Mouse (Mus musculus): Measurements from ENCODE around the gene Ndufs2. TPM values are rescaled to one million over a fixed set of nuclear protein-coding genes. Genes with fewer than 3 reads are reported as not detected.
A peak's percentile ranks its signal among the peaks of the same experiment; 100 is the strongest.

Gene Ndufs2
- total and polyA plus RNA-seq, 2 experiments from 2014 or later = 203 to 219 TPM

- WGBS = 90% methylated on average over 24 of the region's 24 CpGs
- Histone ChIP-seq H3K4me2 (ENCODE audit: low read depth) (no peak overlapping the region), H3K9ac (no peak overlapping the region), H3K4me3 (ENCODE audit: low read depth, low read length) (no peak overlapping the region), H3K27ac (ENCODE audit: low read depth, low read length) (no peak overlapping the region), H3K27me3 (ENCODE audit: insufficient read depth, low read length) (no peaks in the 10 kb centered on the region), H3K4me1 (ENCODE audit: insufficient read depth) (0 out of 2 replicates have a peak, but pooled peaks cover 6% of the 10 kb centered on the region), H3K36me3 (ENCODE audit: insufficient read depth) (0 out of 2 replicates have a peak, but pooled peaks cover 6% of the 10 kb centered on the region), H3K9me3 (ENCODE audit: low read length) (no peaks in the 10 kb centered on the region)
- ATAC-seq (no peak), DNase-seq (no peak)
- no peak for TF ChIP-seq CTCF (IDR thresholded peaks at IDR 0.05; ENCODE audit: low read depth)
These were observed 5.1 kb upstream of the Ndufs2 start for GRCm38 (mm10) chr1:171256095-171256818.

GRCm38 (mm10) chr1:171252415-171252814 is 1.2 kb upstream of the Ndufs2 start:
- Histone ChIP-seq H3K36me3 (ENCODE audit: insufficient read depth) (no peaks in the 10 kb centered on the region), H3K9ac (no peak overlapping the region), H3K27ac (ENCODE audit: low read depth, low read length) (no peak overlapping the region), H3K9me3 (ENCODE audit: low read length) (no peaks in the 10 kb centered on the region), H3K4me2 (ENCODE audit: low read depth) (peak overlapping the region; percentile 53; the same call in 1 of the 2 replicates), H3K4me1 (ENCODE audit: insufficient read depth) (peaks cover 15% of the 10 kb centered on the region; the same call in 1 of the 2 replicates), H3K27me3 (ENCODE audit: insufficient read depth, low read length) (no peaks in the 10 kb centered on the region), H3K4me3 (ENCODE audit: low read depth, low read length) (no peak overlapping the region)
- TF ChIP-seq CTCF (IDR thresholded peaks at IDR 0.05; ENCODE audit: low read depth) = no peak
- ATAC-seq (no peak), DNase-seq (no peak)
- WGBS = 52% methylated on average over 17 of the region's 17 CpGs

DNA sequence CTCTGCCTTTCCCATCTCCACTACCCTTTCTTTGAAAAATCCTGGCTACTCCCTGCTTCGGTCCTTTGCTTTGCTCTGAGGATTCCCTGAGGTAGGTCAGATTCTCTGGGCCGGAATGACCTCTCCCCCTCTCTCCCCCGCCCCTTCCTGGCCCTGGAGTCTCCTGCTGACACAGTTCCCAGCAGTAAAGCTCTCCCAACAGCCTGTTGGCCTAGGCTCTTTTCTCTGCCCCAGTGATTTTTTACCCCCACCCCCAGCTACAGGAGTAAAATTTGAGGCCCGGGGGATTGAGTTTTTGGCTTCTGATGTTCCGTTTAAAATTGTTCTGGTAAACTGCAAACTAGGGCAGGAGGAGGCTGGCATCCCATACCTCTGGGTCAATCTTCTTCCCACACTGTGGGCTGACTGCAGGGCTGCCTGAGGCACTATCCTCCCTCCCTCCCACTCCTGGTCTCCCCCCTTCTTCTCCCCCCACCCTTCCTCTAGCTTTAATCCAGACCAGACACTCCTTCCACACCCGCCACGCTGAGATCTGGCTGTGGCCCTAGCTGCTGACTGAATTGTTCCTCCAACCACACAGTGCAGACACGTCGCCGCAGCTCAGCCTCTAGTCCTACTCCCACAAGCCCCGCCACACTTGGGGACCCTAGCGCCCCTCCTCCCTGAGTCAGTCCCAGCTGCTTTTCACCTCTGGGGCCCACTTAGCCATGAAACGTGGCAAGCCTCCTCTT is 571 bp upstream of the Ndufs2 start:
- 11% methylated on average over 13 of the region's 13 CpGs for whole genome bisulfite sequencing
- TF ChIP-seq CTCF (IDR thresholded peaks at IDR 0.05; ENCODE audit: low read depth) = no peak
- DNase-seq (no peak), ATAC-seq (no peak)
- no peak overlapping the region for H3K27ac ChIP-seq (ENCODE audit: low read depth, low read length)
- no peak overlapping the region; the same call in 1 of the 2 replicates for H3K9ac ChIP-seq
- no peaks in the 10 kb centered on the region for H3K9me3 ChIP-seq (ENCODE audit: low read length)
- H3K4me2 ChIP-seq (ENCODE audit: low read depth) = peak overlapping the region; percentile 53
- peak overlapping the region; percentile 25 for H3K4me3 ChIP-seq (ENCODE audit: low read depth, low read length)
- no peaks in the 10 kb centered on the region for H3K36me3 ChIP-seq (ENCODE audit: insufficient read depth)
- H3K27me3 ChIP-seq (ENCODE audit: insufficient read depth, low read length) = no peaks in the 10 kb centered on the region
- peaks cover 15% of the 10 kb centered on the region; the same call in 1 of the 2 replicates for H3K4me1 ChIP-seq (ENCODE audit: insufficient read depth)

GRCm38 (mm10) chr1:171249913-171250600 is 1.1 kb downstream of the Ndufs2 start, which contains the start of gene Adamts4:
Gene Adamts4 (plus strand): TSS chr1:171250421.
- Histone ChIP-seq H3K27me3 (ENCODE audit: insufficient read depth, low read length) (no peaks in the 10 kb centered on the region), H3K4me1 (ENCODE audit: insufficient read depth) (peaks cover 15% of the 10 kb centered on the region; the same call in 1 of the 2 replicates), H3K4me2 (ENCODE audit: low read depth) (peak within 1 kb of the TSS; percentile 53), H3K36me3 (ENCODE audit: insufficient read depth) (no peaks in the 10 kb centered on the region), H3K4me3 (ENCODE audit: low read depth, low read length) (peak within 1 kb of the TSS; percentile 25), H3K27ac (ENCODE audit: low read depth, low read length) (peak within 1 kb of the TSS; percentile 47; the same call in 1 of the 2 replicates), H3K9ac (peak within 1 kb of the TSS; percentile 43; the same call in 1 of the 2 replicates), H3K9me3 (ENCODE audit: low read length) (no peaks in the 10 kb centered on the region)
- DNase-seq = peak; percentile 72
- no peak for TF ChIP-seq CTCF (IDR thresholded peaks at IDR 0.05; ENCODE audit: low read depth)
- WGBS = 10% methylated on average over 5 of the region's 5 CpGs
- peak; percentile 30; the same call in 1 of the 2 replicates for ATAC-seq

- H3K36me3 ChIP-seq (ENCODE audit: insufficient read depth) = no peaks in the 10 kb centered on the region
- DNase-seq (no peak), ATAC-seq (no peak)
- H3K4me1 ChIP-seq (ENCODE audit: insufficient read depth) = peaks cover 15% of the 10 kb centered on the region; the same call in 1 of the 2 replicates
- H3K9me3 ChIP-seq (ENCODE audit: low read length) = no peaks in the 10 kb centered on the region
- no peaks in the 10 kb centered on the region for H3K27me3 ChIP-seq (ENCODE audit: insufficient read depth, low read length)
- no peak for TF ChIP-seq CTCF (IDR thresholded peaks at IDR 0.05; ENCODE audit: low read depth)
- 43% methylated on average over 3 of the region's 3 CpGs for WGBS
- H3K4me2 ChIP-seq (ENCODE audit: low read depth) = no peak overlapping the region
- no peak overlapping the region for H3K4me3 ChIP-seq (ENCODE audit: low read depth, low read length)
- H3K9ac ChIP-seq = no peak overlapping the region
- H3K27ac ChIP-seq (ENCODE audit: low read depth, low read length) = no peak overlapping the region
These were observed 2.6 kb downstream of the Ndufs2 start for GRCm38 (mm10) chr1:171248386-171249226.

- WGBS = 38% methylated on average over 4 of the region's 4 CpGs
- Histone ChIP-seq H3K4me3 (ENCODE audit: low read depth, low read length) (no peak overlapping the region), H3K27me3 (ENCODE audit: insufficient read depth, low read length) (no peaks in the 10 kb centered on the region), H3K9ac (no peak overlapping the region), H3K27ac (ENCODE audit: low read depth, low read length) (0 out of 2 replicates have a peak overlapping the region, but pooled peaks have one; percentile 75), H3K4me2 (ENCODE audit: low read depth) (peak overlapping the region; percentile 63; the same call in 1 of the 2 replicates), H3K36me3 (ENCODE audit: insufficient read depth) (0 out of 2 replicates have a peak, but pooled peaks cover 1% of the 10 kb centered on the region), H3K4me1 (ENCODE audit: insufficient read depth) (peaks cover 15% of the 10 kb centered on the region; the same call in 1 of the 2 replicates), H3K9me3 (ENCODE audit: low read length) (no peaks in the 10 kb centered on the region)
- no peak for DNase-seq
- TF ChIP-seq CTCF (IDR thresholded peaks at IDR 0.05; ENCODE audit: low read depth) = no peak
- no peak for ATAC-seq
These were observed 3.3 kb downstream of the Ndufs2 start for GRCm38 (mm10) chr1:171247916-171248315.

Measured in forebrain, postnatal 0 days (tissue).